Mouse (Mus musculus): ENCODE data around the gene Ccdc170. TPM values are rescaled to one million over a fixed set of nuclear protein-coding genes. Genes with fewer than 3 reads are reported as not detected.

Ccdc170 gene
- polyA plus RNA-seq, 1 experiment from 2014 or later: 0.06 TPM

DNA sequence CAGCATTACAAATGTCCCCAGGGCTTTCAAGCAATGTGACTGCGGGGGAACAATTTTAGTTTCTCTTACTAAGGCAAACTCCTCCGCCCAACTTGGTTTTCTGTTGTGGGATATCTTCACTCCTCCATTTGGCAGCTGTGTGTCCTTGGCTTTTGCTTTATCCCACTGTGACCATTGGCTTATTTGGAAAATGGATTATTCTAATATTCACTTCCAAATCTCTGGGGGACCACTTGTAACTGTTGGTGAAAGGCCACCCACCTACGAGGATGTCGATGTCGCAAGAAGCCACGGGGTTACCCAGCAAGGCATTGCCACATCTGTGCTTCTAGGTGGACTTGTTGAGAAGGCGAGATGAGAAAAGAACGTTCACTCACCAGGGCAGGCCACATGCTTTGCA is 607 bp upstream of the Ccdc170 start:
- H3K9me3 ChIP-seq: no peaks in the 10 kb centered on the region
- no peak overlapping the region for H3K4me2 ChIP-seq
- H3K9ac ChIP-seq (replicated peaks): no peak overlapping the region
- H3K27ac ChIP-seq: no peak overlapping the region
- no peak overlapping the region for H3K4me3 ChIP-seq (replicated peaks)
- H3K27me3 ChIP-seq: no peaks in the 10 kb centered on the region
- H3K4me1 ChIP-seq (replicated peaks): 0 out of 2 replicates have a peak, but pooled peaks cover 11% of the 10 kb centered on the region
- no peaks in the 10 kb centered on the region for H3K36me3 ChIP-seq
- WGBS: 78% methylated on average over 8 of the region's 8 CpGs
- ATAC-seq (ENCODE audit: insufficient number of reproducible peaks, insufficient read depth, low FRiP score, low TSS enrichment, low read depth): no peak

- H3K27me3 ChIP-seq: no peaks in the 10 kb centered on the region
- no peak for ATAC-seq (ENCODE audit: insufficient number of reproducible peaks, insufficient read depth, low FRiP score, low TSS enrichment, low read depth)
- no peak overlapping the region for H3K9ac ChIP-seq (replicated peaks)
- no peak overlapping the region for H3K27ac ChIP-seq
- H3K4me2 ChIP-seq: no peak overlapping the region
- no peaks in the 10 kb centered on the region for H3K36me3 ChIP-seq
- 81% methylated on average over 1 of the region's 1 CpGs for WGBS
- H3K4me1 ChIP-seq (replicated peaks): 0 out of 2 replicates have a peak, but pooled peaks cover 11% of the 10 kb centered on the region
- no peaks in the 10 kb centered on the region for H3K9me3 ChIP-seq
- no peak overlapping the region for H3K4me3 ChIP-seq (replicated peaks)
Measured at GRCm38 (mm10) chr10:4483848-4484247, 1.5 kb downstream of the Ccdc170 start.

- Histone ChIP-seq H3K4me1 (replicated peaks) (0 out of 2 replicates have a peak, but pooled peaks cover 11% of the 10 kb centered on the region), H3K27ac (no peak overlapping the region), H3K9me3 (no peaks in the 10 kb centered on the region), H3K36me3 (no peaks in the 10 kb centered on the region), H3K4me3 (replicated peaks) (no peak overlapping the region), H3K9ac (replicated peaks) (no peak overlapping the region), H3K4me2 (no peak overlapping the region), H3K27me3 (no peaks in the 10 kb centered on the region)
- 75% methylated on average over 9 of the region's 9 CpGs for WGBS
- no peak for ATAC-seq (ENCODE audit: insufficient number of reproducible peaks, insufficient read depth, low FRiP score, low TSS enrichment, low read depth)
Measured at GRCm38 (mm10) chr10:4484986-4485385, 2.7 kb downstream of the Ccdc170 start.

- Histone ChIP-seq H3K9me3 (no peaks in the 10 kb centered on the region), H3K27ac (no peak overlapping the region), H3K4me3 (replicated peaks) (no peak overlapping the region), H3K9ac (replicated peaks) (no peak overlapping the region), H3K4me1 (replicated peaks) (no peaks in the 10 kb centered on the region), H3K4me2 (no peak overlapping the region), H3K27me3 (no peaks in the 10 kb centered on the region), H3K36me3 (no peaks in the 10 kb centered on the region)
- no peak for ATAC-seq (ENCODE audit: insufficient number of reproducible peaks, insufficient read depth, low FRiP score, low TSS enrichment, low read depth)
- 77% methylated on average over 5 of the region's 5 CpGs for whole genome bisulfite sequencing
Measured at GRCm38 (mm10) chr10:4489865-4490264, 7.6 kb downstream of the Ccdc170 start.

- H3K4me2 ChIP-seq: no peak overlapping the region
- 47% methylated on average over 3 of the region's 3 CpGs for WGBS
- ATAC-seq (ENCODE audit: insufficient number of reproducible peaks, insufficient read depth, low FRiP score, low TSS enrichment, low read depth): no peak; the same call in 1 of the 2 replicates
- H3K27me3 ChIP-seq: no peaks in the 10 kb centered on the region
- H3K4me3 ChIP-seq (replicated peaks): no peak overlapping the region
- no peak overlapping the region for H3K9ac ChIP-seq (replicated peaks)
- no peaks in the 10 kb centered on the region for H3K9me3 ChIP-seq
- H3K27ac ChIP-seq: no peak overlapping the region
- H3K36me3 ChIP-seq: no peaks in the 10 kb centered on the region
- H3K4me1 ChIP-seq (replicated peaks): no peaks in the 10 kb centered on the region
Measured at GRCm38 (mm10) chr10:4491281-4491680, 9.0 kb downstream of the Ccdc170 start.

- Histone ChIP-seq H3K9me3 (no peaks in the 10 kb centered on the region), H3K36me3 (no peaks in the 10 kb centered on the region), H3K27me3 (no peaks in the 10 kb centered on the region), H3K9ac (replicated peaks) (no peak overlapping the region), H3K27ac (no peak overlapping the region), H3K4me3 (replicated peaks) (no peak overlapping the region), H3K4me2 (no peak overlapping the region), H3K4me1 (replicated peaks) (no peaks in the 10 kb centered on the region)
- 64% methylated on average over 1 of the region's 1 CpGs for WGBS
- no peak for ATAC-seq (ENCODE audit: insufficient number of reproducible peaks, insufficient read depth, low FRiP score, low TSS enrichment, low read depth)
Measured at GRCm38 (mm10) chr10:4492045-4492444, 9.7 kb downstream of the Ccdc170 start.

DNA sequence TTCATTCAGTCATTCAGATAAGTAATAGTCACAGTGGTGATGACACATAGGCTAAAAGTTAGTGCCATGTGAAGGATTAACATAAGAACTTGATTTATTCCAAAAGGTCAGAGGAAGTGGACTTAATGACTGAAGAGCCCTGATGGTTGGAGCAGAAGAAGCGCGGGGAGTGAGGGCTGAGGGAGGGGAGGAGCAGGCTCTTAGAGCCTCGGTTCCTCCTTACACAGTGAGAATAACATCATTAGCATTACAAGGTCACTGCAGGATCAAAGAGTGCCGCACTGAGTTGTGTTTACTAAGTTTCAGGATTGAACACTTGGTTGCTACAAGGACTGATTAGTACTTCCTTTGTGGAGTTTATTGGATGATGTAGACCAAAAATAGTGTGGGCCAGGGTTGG is 10.6 kb downstream of the Ccdc170 start:
- 12% methylated on average over 4 of the region's 4 CpGs for WGBS
- Histone ChIP-seq H3K9ac (replicated peaks) (no peak overlapping the region), H3K4me3 (replicated peaks) (no peak overlapping the region), H3K27me3 (no peaks in the 10 kb centered on the region), H3K27ac (no peak overlapping the region), H3K4me2 (no peak overlapping the region), H3K36me3 (no peaks in the 10 kb centered on the region), H3K9me3 (no peaks in the 10 kb centered on the region), H3K4me1 (replicated peaks) (no peaks in the 10 kb centered on the region)
- no peak for ATAC-seq (ENCODE audit: insufficient number of reproducible peaks, insufficient read depth, low FRiP score, low TSS enrichment, low read depth)

DNA sequence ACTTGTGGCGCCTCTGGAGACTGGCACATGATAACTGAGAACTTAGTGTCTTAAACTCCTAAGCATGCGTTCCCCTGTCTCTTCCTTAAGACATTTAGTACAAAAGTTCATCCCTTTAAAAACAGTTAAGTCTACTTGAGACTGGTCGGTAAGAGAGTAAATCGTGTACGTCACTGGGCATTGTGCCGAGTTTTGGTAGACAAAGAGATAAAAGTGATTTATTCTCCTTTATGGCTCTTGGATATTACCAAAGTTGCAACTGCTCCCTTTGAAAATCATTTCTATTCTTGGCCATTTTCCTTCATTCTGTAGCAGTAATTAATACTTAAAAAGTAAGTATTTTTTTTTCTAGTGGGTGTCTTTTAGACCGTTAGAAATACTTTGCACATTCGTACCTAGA is 20.9 kb downstream of the Ccdc170 start:
- H3K9ac ChIP-seq (replicated peaks): no peak overlapping the region
- no peaks in the 10 kb centered on the region for H3K9me3 ChIP-seq
- no peaks in the 10 kb centered on the region for H3K4me1 ChIP-seq (replicated peaks)
- H3K27ac ChIP-seq: no peak overlapping the region
- no peak overlapping the region for H3K4me3 ChIP-seq (replicated peaks)
- H3K4me2 ChIP-seq: no peak overlapping the region
- H3K27me3 ChIP-seq: no peaks in the 10 kb centered on the region
- WGBS: 89% methylated on average over 8 of the region's 8 CpGs
- no peak for ATAC-seq (ENCODE audit: insufficient number of reproducible peaks, insufficient read depth, low FRiP score, low TSS enrichment, low read depth)
- H3K36me3 ChIP-seq: no peaks in the 10 kb centered on the region

DNA sequence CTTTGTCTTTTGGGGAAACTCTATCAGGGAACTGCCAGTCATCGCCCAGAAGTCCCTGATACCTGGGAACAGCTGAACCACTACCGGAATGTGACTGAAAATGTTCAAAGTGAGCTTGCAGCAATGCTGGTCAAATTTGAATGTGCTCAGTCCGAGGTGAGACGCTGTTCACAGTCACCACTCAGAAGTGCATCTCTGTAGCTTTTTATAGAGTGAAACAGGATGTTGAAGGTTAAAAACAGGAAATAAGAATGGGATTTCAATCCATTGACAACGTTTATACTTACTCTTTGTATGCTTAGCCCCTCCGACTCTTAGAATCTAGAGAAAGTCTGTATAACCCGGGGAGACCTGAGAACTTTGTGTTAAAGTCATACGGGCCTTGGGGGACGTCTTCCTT is 30.4 kb downstream of the Ccdc170 start:
- ATAC-seq (ENCODE audit: insufficient number of reproducible peaks, insufficient read depth, low FRiP score, low TSS enrichment, low read depth): no peak
- Histone ChIP-seq H3K9ac (replicated peaks) (no peak overlapping the region), H3K27me3 (no peaks in the 10 kb centered on the region), H3K4me1 (replicated peaks) (no peaks in the 10 kb centered on the region), H3K27ac (no peak overlapping the region), H3K4me2 (no peak overlapping the region), H3K4me3 (replicated peaks) (no peak overlapping the region), H3K9me3 (peaks cover 6% of the 10 kb centered on the region; the same call in 1 of the 2 replicates), H3K36me3 (no peaks in the 10 kb centered on the region)
- 76% methylated on average over 9 of the region's 9 CpGs for WGBS

- Histone ChIP-seq H3K4me1 (replicated peaks) (no peaks in the 10 kb centered on the region), H3K27ac (no peak overlapping the region), H3K9me3 (peaks cover 6% of the 10 kb centered on the region; the same call in 1 of the 2 replicates), H3K4me2 (no peak overlapping the region), H3K36me3 (no peaks in the 10 kb centered on the region), H3K27me3 (no peaks in the 10 kb centered on the region), H3K4me3 (replicated peaks) (no peak overlapping the region), H3K9ac (replicated peaks) (no peak overlapping the region)
- ATAC-seq (ENCODE audit: insufficient number of reproducible peaks, insufficient read depth, low FRiP score, low TSS enrichment, low read depth): no peak
- 89% methylated on average over 2 of the region's 2 CpGs for WGBS
Measured at GRCm38 (mm10) chr10:4517614-4518013, 35.3 kb downstream of the Ccdc170 start.

DNA sequence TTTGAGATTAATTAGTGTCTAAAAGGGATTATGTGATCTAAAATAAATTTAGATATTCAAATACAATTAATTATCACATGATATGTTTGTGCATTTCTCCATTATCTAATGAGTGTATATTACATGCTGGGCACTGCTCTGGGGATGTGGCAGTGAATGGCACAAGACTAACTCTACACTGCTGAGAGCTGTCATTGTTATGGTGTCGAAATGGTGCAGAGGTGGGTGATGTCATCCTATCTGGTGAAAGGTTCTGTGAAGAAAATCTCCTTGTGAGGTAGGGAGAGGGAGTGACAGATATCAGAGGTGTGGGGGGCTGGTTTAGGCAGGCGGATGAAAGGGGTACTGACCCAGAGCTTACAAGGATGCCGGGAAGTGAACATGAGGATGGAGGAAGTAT is 37.3 kb downstream of the Ccdc170 start:
- 81% methylated on average over 3 of the region's 3 CpGs for WGBS
- no peaks in the 10 kb centered on the region for H3K27me3 ChIP-seq
- H3K4me1 ChIP-seq (replicated peaks): no peaks in the 10 kb centered on the region
- ATAC-seq (ENCODE audit: insufficient number of reproducible peaks, insufficient read depth, low FRiP score, low TSS enrichment, low read depth): no peak
- H3K27ac ChIP-seq: no peak overlapping the region
- no peaks in the 10 kb centered on the region for H3K36me3 ChIP-seq
- peaks cover 6% of the 10 kb centered on the region; the same call in 1 of the 2 replicates for H3K9me3 ChIP-seq
- H3K9ac ChIP-seq (replicated peaks): no peak overlapping the region
- no peak overlapping the region for H3K4me3 ChIP-seq (replicated peaks)
- H3K4me2 ChIP-seq: no peak overlapping the region

DNA sequence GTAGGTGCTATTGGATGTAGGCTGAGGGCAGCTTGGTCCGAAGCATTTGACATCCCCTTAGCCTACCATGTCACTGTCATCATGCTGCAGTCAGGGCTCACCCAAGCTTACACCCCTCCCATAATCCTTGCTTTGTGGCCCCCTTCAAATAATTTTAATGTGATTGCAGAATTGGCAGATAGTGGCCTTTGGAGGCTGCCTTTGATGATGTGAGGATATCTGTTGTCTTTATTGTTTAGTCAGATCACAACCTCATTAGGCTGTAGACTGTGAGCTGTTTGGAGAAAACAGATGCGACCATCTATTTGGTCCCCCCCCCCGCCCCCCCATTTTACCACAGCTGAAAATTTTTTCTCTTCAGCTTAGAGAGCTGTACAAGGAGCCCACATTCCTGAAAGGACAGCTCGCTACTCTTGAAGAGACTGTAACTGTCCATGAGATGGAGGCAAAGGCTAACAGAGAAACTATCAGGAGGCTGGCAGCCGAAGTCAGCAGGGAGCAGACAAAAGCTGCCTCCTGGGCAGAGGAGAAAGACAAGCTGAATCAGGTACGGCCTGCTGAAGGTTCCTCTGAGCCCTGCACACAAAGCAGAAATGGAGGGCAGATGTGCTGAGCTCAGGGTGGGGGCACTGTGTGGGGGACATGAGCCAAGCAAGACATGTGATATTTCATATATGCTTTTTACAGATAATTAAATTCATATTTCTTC is 38.2 kb downstream of the Ccdc170 start:
- Histone ChIP-seq H3K27ac (no peak overlapping the region), H3K4me1 (replicated peaks) (no peaks in the 10 kb centered on the region), H3K9ac (replicated peaks) (no peak overlapping the region), H3K9me3 (0 out of 2 replicates have a peak, but pooled peaks cover under 1% of the 10 kb centered on the region), H3K4me3 (replicated peaks) (no peak overlapping the region), H3K27me3 (no peaks in the 10 kb centered on the region), H3K36me3 (no peaks in the 10 kb centered on the region), H3K4me2 (no peak overlapping the region)
- ATAC-seq (ENCODE audit: insufficient number of reproducible peaks, insufficient read depth, low FRiP score, low TSS enrichment, low read depth): no peak
- 59% methylated on average over 6 of the region's 6 CpGs for WGBS
